Mouse (Mus musculus): ENCODE results near the gene Gm2001. TPM values are rescaled to one million over a fixed set of nuclear protein-coding genes. Genes with fewer than 3 reads are reported as not detected.

Gene Gm2001
- total and polyA plus RNA-seq, 3 experiments = not detected

Other genes starting within 250 kb of the Gm2001 start
- not detected in 2 replicates for gene Oog1, start 239.7 kb downstream of the Gm2001 start, total RNA-seq (2014; fragmentation: Nextera tagmentation)
- gene Oog1, start 239.7 kb downstream of the Gm2001 start, total RNA-seq (2017) = 0.55 and 1.0 TPM in 2 replicates
- gene Oog1, start 239.7 kb downstream of the Gm2001 start, polyA plus RNA-seq (2012) = not detected in 2 replicates
- gene Gm4027, start 223.5 kb downstream of the Gm2001 start, total RNA-seq (2014; fragmentation: Nextera tagmentation) = 2.1 and 2.5 TPM in 2 replicates
- 0.06 and 0.98 TPM in 2 replicates for gene Gm4027, start 223.5 kb downstream of the Gm2001 start, total RNA-seq (2017)
- 0.08 and 0.16 TPM in 2 replicates for gene Gm4027, start 223.5 kb downstream of the Gm2001 start, polyA plus RNA-seq (2012)
- gene Gm16381, start 197.7 kb downstream of the Gm2001 start, total RNA-seq (2014; fragmentation: Nextera tagmentation) = not detected in 2 replicates
- not detected in 2 replicates for gene Gm16381, start 197.7 kb downstream of the Gm2001 start, total RNA-seq (2017)
- gene Gm16381, start 197.7 kb downstream of the Gm2001 start, polyA plus RNA-seq (2012) = not detected in 2 replicates
- gene Gm21319, start 66.6 kb downstream of the Gm2001 start, total RNA-seq (2014; fragmentation: Nextera tagmentation) = not detected in 2 replicates
- not detected in 2 replicates for gene Gm21319, start 66.6 kb downstream of the Gm2001 start, total RNA-seq (2017)
- gene Gm21319, start 66.6 kb downstream of the Gm2001 start, polyA plus RNA-seq (2012) = not detected in 2 replicates
- gene Gm21936, start 46.8 kb downstream of the Gm2001 start, total RNA-seq (2014; fragmentation: Nextera tagmentation) = not detected in 2 replicates
- not detected in 2 replicates for gene Gm21936, start 46.8 kb downstream of the Gm2001 start, total RNA-seq (2017)
- gene Gm21936, start 46.8 kb downstream of the Gm2001 start, polyA plus RNA-seq (2012) = 0.24 TPM in 1 of 2 replicates, not detected in the other
- not detected in 2 replicates for gene BB287469, start 25.8 kb downstream of the Gm2001 start, total RNA-seq (2014; fragmentation: Nextera tagmentation)
- gene BB287469, start 25.8 kb downstream of the Gm2001 start, total RNA-seq (2017) = not detected in 2 replicates
- not detected in 2 replicates for gene BB287469, start 25.8 kb downstream of the Gm2001 start, polyA plus RNA-seq (2012)
- 5.1 and 6.4 TPM in 2 replicates for gene Gm2016, start 31.7 kb upstream of the Gm2001 start, total RNA-seq (2014; fragmentation: Nextera tagmentation)
- 0.27 and 0.35 TPM in 2 replicates for gene Gm2016, start 31.7 kb upstream of the Gm2001 start, total RNA-seq (2017)
- gene Gm2016, start 31.7 kb upstream of the Gm2001 start, polyA plus RNA-seq (2012) = 0.20 and 0.28 TPM in 2 replicates
- 2.8 and 3.2 TPM in 2 replicates for gene Gm2022, start 53.0 kb upstream of the Gm2001 start, total RNA-seq (2014; fragmentation: Nextera tagmentation)
- not detected in 2 replicates for gene Gm2022, start 53.0 kb upstream of the Gm2001 start, total RNA-seq (2017)
- gene Gm2022, start 53.0 kb upstream of the Gm2001 start, polyA plus RNA-seq (2012) = 0.65 TPM in 1 of 2 replicates, not detected in the other
- not detected in 2 replicates for gene Gm2035, start 77.5 kb upstream of the Gm2001 start, total RNA-seq (2014; fragmentation: Nextera tagmentation)
- gene Gm2035, start 77.5 kb upstream of the Gm2001 start, total RNA-seq (2017) = not detected in 2 replicates
- gene Gm2035, start 77.5 kb upstream of the Gm2001 start, polyA plus RNA-seq (2012) = not detected in 2 replicates
- gene Gm2042, start 111.7 kb upstream of the Gm2001 start, total RNA-seq (2014; fragmentation: Nextera tagmentation) = not detected in 2 replicates
- gene Gm2042, start 111.7 kb upstream of the Gm2001 start, total RNA-seq (2017) = 0.66 TPM in 1 of 2 replicates, not detected in the other
- not detected in 2 replicates for gene Gm2042, start 111.7 kb upstream of the Gm2001 start, polyA plus RNA-seq (2012)
- gene Gm2075, start 169.5 kb upstream of the Gm2001 start, total RNA-seq (2014; fragmentation: Nextera tagmentation) = not detected in 2 replicates
- gene Gm2075, start 169.5 kb upstream of the Gm2001 start, total RNA-seq (2017) = not detected in 2 replicates
- gene Gm2075, start 169.5 kb upstream of the Gm2001 start, polyA plus RNA-seq (2012) = not detected in 2 replicates
- not detected in 2 replicates for gene Gm6803, start 176.4 kb upstream of the Gm2001 start, total RNA-seq (2014; fragmentation: Nextera tagmentation)
- not detected in 2 replicates for gene Gm6803, start 176.4 kb upstream of the Gm2001 start, total RNA-seq (2017)
- not detected in 2 replicates for gene Gm6803, start 176.4 kb upstream of the Gm2001 start, polyA plus RNA-seq (2012)
- gene Gm2056, start 184.7 kb upstream of the Gm2001 start, total RNA-seq (2014; fragmentation: Nextera tagmentation) = not detected in 2 replicates
- gene Gm2056, start 184.7 kb upstream of the Gm2001 start, total RNA-seq (2017) = 0.93 TPM in 1 of 2 replicates, not detected in the other
- not detected in 2 replicates for gene Gm2056, start 184.7 kb upstream of the Gm2001 start, polyA plus RNA-seq (2012)
- not detected in 2 replicates for gene Gm16368, start 241.4 kb upstream of the Gm2001 start, total RNA-seq (2014; fragmentation: Nextera tagmentation)
- gene Gm16368, start 241.4 kb upstream of the Gm2001 start, total RNA-seq (2017) = not detected in 2 replicates
- gene Gm16368, start 241.4 kb upstream of the Gm2001 start, polyA plus RNA-seq (2012) = not detected in 2 replicates

Data from G1E (cell line).